Mouse (Mus musculus) NIH3T3 (cell line): Measurements from ENCODE around the gene Cidec.

Experiments
- DNase-seq: peaks from one replicate; pipeline ENCODE4 v3.0.0-alpha.2; 2012; ENCODE audit warnings: low read depth

Gene Cidec

GRCm38 (mm10) chr6:113444207-113444965 lies 8.8 kb upstream of the Cidec start:
- no peak for DNase-seq

DNA sequence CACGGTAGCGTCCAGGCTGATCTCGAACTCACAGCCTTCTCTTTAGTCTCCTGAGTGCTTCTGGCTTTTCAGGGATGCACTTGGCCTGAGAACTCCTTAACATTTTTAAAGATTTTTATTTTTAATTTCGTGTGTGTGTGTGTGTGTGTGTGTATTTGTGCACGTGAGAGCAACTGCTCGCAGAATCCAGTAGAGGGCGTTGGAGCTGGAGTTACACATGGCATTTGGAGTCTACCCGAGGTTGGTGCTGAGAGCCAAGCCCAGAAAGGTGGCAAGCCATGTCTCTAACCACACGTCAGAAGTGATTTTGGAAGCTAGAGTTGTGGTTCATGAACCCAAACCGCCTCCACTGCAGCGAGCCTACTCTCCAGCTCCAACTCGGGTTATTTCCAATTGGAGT lies 7.5 kb upstream of the Cidec start:
- DNase-seq = peak; percentile 57

GRCm38 (mm10) chr6:113442442-113443090 lies 7.0 kb upstream of the Cidec start, which contains the start of gene Jagn1:
Gene Jagn1 (plus strand): TSS chr6:113442569.
- DNase-seq = peak; percentile 97

- DNase-seq = no peak
Observed at GRCm38 (mm10) chr6:113442087-113442441, 6.5 kb upstream of the Cidec start.

DNA sequence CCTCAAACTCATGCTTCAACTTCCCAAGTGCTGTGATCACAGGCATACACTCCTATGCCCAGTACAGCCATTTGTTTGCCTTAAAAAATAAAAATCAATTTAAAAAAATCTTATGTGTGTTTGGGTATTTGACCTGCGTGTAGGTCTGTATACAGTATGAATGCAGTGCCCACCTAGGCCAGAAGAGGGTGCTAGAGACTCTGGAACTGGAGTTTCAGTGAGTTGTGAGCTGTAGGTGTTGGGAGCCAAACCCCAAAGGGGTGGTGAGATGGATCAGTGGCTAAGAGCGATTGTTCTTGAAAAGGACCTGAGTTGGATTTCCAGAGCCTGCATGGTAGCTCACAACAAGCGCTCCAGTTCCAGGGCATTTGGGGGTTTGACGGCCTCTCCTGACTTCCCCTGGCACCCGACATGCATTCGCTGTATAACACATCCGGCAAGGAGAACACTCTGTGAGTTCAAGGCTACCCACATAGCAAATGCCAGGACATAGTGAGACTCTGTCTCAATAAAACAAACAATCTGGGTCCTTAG lies 5.7 kb upstream of the Cidec start:
- DNase-seq = peak; percentile 93

DNA sequence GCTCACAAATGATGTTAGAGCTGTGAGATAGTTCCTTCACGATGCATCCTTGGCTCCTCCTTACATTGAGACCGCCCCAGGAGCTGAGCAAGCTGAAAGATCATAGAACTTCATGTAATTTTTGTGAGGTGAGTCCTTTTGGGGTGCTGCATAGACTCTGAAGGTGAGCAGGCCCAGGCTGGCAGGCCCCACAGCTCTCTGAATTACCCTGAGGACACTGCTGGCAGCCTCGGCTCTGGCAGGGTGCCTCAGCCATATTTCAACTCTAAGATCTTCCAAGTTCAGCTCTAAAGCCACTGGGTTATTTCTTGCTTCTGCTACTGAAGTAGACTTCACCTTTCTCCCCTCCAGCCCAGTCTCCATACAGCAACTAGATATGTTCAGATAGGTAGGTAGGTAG lies 5.1 kb upstream of the Cidec start:
- no peak for DNase-seq

- DNase-seq = peak; percentile 68
Observed at GRCm38 (mm10) chr6:113438721-113439430, 3.3 kb upstream of the Cidec start.

GRCm38 (mm10) chr6:113437135-113437534 lies 1.6 kb upstream of the Cidec start:
- no peak for DNase-seq

DNA sequence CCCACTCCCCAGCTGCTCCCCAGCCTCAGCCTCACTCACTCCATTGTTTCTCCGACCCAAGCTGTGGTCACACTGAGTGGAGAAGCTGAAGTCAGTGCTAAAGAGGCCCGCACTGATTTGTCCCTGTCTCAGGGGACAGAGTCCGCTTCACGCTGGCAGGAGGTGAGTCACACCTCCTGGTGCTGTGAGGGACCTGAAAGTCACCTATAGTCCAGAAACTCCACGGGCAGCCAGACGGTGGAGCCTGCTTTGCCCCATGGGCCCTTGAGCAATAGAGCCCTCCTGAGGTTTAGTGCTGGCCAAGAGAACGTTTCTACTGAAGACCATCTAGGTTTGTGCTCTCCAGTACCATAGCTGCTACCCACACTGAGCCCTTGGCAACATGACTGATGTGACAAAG lies 869 bp downstream of the Cidec start:
- no peak for DNase-seq

GRCm38 (mm10) chr6:113433661-113434060 lies 1.9 kb downstream of the Cidec start:
- DNase-seq = no peak

DNA sequence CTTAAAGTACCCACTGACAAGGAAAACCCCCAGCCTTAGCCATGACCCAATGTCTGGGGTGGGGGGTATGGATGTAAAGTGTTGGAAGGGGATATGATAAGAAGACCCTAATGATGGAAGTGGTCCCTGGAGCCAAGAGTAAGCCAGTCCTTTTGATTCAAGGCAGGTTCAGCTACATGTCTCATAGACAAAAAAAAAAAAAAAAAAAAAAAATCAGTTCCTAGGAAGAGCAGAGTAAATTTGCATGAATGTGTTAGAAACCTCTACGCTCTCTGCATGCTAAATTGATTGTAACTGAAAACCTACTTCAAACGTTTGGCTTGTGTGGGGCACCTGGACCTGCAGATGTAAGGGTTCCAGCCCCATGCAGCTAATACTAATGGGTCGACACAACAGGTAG lies 3.8 kb downstream of the Cidec start:
- no peak for DNase-seq

DNA sequence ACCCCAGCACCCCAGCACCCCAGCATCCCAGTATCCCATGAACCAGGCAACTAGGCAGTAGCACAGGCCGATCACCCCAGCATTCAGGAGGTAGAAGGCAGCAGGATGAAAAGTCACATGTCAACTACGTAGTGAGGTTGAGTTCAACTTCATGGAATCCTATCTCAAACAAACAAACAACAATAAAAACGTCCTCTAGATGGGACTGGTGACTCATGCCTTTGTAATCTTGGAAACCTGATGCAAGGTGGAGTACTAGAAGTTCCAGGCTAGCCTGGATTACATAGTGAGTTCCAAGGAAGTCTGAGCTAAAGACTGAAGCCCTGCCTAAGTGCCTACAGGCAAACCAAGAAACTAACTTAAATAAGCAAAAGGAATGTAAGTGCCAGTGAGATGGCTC lies 4.7 kb downstream of the Cidec start:
- DNase-seq = no peak

DNA sequence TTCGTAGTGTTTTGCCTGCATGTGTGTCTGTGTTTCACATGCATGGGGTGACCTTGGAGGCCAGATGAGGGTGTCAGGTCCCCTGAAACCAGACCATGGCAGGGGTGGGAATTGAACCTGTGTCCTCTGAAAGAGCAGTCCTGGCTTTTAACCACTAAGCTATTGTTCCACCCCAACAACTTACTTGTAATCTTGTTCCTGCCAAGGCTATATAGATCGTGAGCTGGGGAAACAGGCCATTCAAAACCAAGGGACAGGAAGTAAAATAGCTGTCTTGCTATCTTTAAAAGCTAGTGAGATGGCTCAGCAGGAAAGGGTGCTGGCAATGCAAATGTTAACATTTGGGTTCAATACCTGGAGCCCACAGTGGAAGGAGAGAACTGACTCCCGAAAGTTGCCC lies 5.6 kb downstream of the Cidec start:
- no peak for DNase-seq

GRCm38 (mm10) chr6:113428006-113428405 lies 7.6 kb downstream of the Cidec start:
- DNase-seq = no peak

DNA sequence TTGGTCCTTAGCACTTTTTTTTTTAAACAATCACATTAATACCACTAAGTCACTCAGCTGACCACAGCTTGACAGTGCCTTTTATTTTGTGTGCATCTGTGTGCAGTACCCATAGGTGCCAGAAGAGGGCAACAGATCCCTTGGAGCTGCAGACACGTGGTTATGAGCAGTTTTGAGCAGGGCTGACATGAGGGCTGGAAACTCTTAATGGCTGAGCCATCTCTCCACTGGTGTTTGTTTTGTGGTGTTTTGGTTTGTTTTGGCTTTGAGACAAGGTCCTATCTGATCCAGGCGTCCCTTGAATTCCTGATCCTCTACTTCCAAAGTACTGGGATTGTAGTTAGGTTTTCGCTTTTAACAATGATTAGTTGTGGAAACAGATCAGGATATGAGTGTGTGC lies 8.2 kb downstream of the Cidec start:
- DNase-seq = peak; percentile 76

GRCm38 (mm10) chr6:113426696-113427095 lies 8.9 kb downstream of the Cidec start:
- no peak for DNase-seq

- DNase-seq = no peak
Observed at GRCm38 (mm10) chr6:113424187-113424586, 11.4 kb downstream of the Cidec start.

- no peak for DNase-seq
Observed at GRCm38 (mm10) chr6:113423000-113423399, 12.6 kb downstream of the Cidec start.

DNA sequence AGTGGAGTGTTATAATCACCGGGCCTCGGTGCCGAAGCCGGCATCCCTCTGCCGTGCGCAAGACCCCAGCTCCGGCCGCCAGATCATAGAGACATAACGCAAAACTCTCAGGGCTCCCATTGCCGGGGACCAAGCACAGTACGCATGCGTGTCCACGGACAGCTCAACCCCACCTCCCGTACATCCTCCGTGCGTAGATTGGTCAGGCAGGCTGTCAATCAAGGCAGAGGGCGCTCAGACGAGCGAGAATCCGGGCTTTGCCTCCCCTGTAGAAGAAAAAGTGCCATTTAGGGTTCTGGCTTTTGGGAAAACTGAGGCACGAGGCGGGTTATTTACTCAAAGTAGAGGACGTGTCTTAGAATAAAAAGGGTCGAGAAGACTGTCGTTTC lies 16.4 kb downstream of the Cidec start, which contains the start of gene Rpusd3:
TSS of gene Rpusd3 (minus strand) at position 142 of the 389 bp plus-strand sequence.
- DNase-seq = peak; percentile 100

- DNase-seq = peak; percentile 52
Observed at GRCm38 (mm10) chr6:113418441-113419198, 16.9 kb downstream of the Cidec start.

DNA sequence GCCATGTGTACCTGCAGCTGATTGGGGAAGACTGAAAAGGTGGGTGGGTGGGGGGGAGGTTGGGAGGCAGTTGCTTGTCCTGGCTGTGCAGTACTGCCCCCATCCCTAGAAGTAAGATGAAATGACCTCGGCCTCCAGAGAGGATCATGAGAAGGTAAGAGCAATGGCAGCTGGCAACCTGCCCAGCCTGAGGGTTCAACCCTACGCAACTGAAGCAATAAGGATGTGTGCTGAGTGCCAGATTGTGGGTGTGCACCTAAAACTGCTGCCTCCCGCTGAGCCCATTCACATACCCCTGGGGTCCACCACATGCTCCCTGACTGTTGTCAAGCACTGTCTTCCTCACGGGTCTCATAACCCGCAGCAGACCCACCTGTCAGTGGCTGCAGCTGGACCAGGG lies 19.1 kb downstream of the Cidec start:
- DNase-seq = peak; percentile 44

GRCm38 (mm10) chr6:113410001-113410400 lies 25.6 kb downstream of the Cidec start:
- DNase-seq = no peak
